8 mouse cellular contexts compared by ENCODE assay signal in the genomic region with DNA sequence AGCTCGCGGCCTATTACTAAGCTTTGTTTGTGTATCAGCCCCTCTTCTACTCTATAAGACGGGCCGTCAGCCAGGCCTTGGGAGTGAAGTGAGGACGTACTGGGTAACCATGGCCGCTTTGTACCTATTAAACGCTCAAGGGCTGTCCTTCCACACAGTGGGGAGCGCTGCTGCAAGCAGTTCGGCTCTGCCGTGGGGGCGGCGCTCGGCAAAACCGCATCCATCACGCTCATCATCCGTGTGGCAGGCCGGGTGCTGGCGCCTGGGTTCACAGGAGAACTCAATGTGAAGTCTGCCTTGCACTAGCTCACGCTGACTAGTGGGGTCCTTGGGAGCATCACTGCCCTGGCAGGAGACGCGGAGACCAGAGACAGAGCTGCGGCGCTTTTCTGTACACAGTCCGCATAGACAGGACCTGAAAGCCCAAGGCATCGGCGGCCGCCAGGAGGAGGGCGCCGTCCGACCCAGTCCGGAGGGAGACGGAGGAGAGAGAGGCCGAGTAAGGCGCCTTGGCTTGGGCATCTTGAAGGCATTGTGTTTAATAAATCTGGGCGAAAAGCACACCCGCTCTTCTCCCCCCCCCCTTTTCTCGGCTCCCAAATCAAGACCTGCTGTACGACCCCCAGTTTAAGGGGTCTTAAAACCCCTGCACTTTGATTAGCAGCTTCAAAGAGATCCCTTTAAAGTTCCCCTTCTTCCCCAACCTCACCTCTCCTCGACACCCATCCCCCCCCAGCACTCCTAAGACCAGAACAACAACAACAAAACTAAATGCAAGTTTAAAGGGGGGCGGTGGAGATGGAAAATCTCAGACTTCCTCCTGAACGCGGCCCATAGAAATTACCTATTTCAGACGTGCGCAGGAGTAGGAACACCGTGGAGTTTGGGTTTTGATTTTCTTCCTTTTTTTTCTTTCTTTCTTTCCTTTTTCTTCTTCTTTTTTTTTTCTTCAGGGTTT. TPM values are rescaled to one million over a fixed set of nuclear protein-coding genes. Genes with fewer than 3 reads are reported as not detected.
A peak's percentile ranks its signal among the peaks of the same experiment; 100 is the strongest.
DNase-seq lines count a peak whose midpoint lies in the region; ATAC-seq and TF ChIP-seq lines count a peak whose summit lies in the region.

No protein-coding gene starts in this region.

- H3K27ac ChIP-seq in forebrain, embryonic 13.5 days = peak overlapping the region; percentile 85
- H3K27ac ChIP-seq in hindbrain, postnatal 0 days = peak overlapping the region; percentile 7; the same call in 1 of the 2 replicates
- no peak overlapping the region for H3K27ac ChIP-seq in liver, adult 2 months (replicated peaks; ENCODE audit: insufficient read depth, low read depth, low read length)
- peak overlapping the region; percentile 76 for H3K27ac ChIP-seq in neural tube, embryonic 11.5 days (ENCODE audit: low read depth, low read length)

- WGBS in forebrain, embryonic 13.5 days = under 1% methylated on average over 44 of the region's 45 CpGs
- under 1% methylated on average over 44 of the region's 45 CpGs for WGBS in hindbrain, postnatal 0 days
- 7% methylated on average over 45 of the region's 45 CpGs for WGBS in liver, adult 2 months
- under 1% methylated on average over 44 of the region's 45 CpGs for WGBS in neural tube, embryonic 11.5 days

- H3K4me1 ChIP-seq in forebrain, embryonic 13.5 days = peaks cover 40% of the 10 kb centered on the region
- H3K4me1 ChIP-seq in hindbrain, postnatal 0 days (ENCODE audit: insufficient read depth, low read length) = peaks cover 22% of the 10 kb centered on the region
- peaks cover 33% of the 10 kb centered on the region for H3K4me1 ChIP-seq in liver, adult 2 months (ENCODE audit: control insufficient read depth, insufficient read depth, low read length)
- peaks cover 27% of the 10 kb centered on the region for H3K4me1 ChIP-seq in neural tube, embryonic 11.5 days (ENCODE audit: control insufficient read depth, insufficient read depth, low read length)

- no peak for TF ChIP-seq POLR2A in liver, adult 2 months (IDR thresholded peaks at IDR 0.05; ENCODE audit: extremely low read depth, insufficient read depth, low read length)

- no peaks in the 10 kb centered on the region for H3K36me3 ChIP-seq in forebrain, embryonic 13.5 days (ENCODE audit: poor library complexity, severe bottlenecking)
- H3K36me3 ChIP-seq in hindbrain, postnatal 0 days (ENCODE audit: insufficient read depth, low read length) = no peaks in the 10 kb centered on the region
- no peaks in the 10 kb centered on the region for H3K36me3 ChIP-seq in liver, adult 2 months (ENCODE audit: control insufficient read depth, insufficient read depth, low read length)
- no peaks in the 10 kb centered on the region for H3K36me3 ChIP-seq in neural tube, embryonic 11.5 days (ENCODE audit: control insufficient read depth, insufficient read depth, low read length)

- H3K4me3 ChIP-seq in forebrain, embryonic 13.5 days = peak overlapping the region; percentile 24
- H3K4me3 ChIP-seq in hindbrain, postnatal 0 days (ENCODE audit: low read length) = peak overlapping the region; percentile 14
- peak overlapping the region; percentile 14; the same call in 1 of the 2 replicates for H3K4me3 ChIP-seq in liver, adult 2 months (ENCODE audit: insufficient read depth, low read depth, low read length)
- peak overlapping the region; percentile 15 for H3K4me3 ChIP-seq in neural tube, embryonic 11.5 days (ENCODE audit: low read depth, low read length)

- H3K9me3 ChIP-seq in forebrain, embryonic 13.5 days (replicated peaks) = no peaks in the 10 kb centered on the region
- no peaks in the 10 kb centered on the region for H3K9me3 ChIP-seq in hindbrain, postnatal 0 days (ENCODE audit: low read length)
- H3K9me3 ChIP-seq in neural tube, embryonic 11.5 days (ENCODE audit: control insufficient read depth, low read length) = no peaks in the 10 kb centered on the region

- TF ChIP-seq CTCF in hindbrain, postnatal 0 days (IDR thresholded peaks at IDR 0.05; ENCODE audit: low read depth) = peak; percentile 38
- TF ChIP-seq CTCF in liver, adult 2 months (IDR thresholded peaks at IDR 0.05; ENCODE audit: low read depth, low read length) = no peak

- no peak for ATAC-seq in forebrain, embryonic 13.5 days
- ATAC-seq in hindbrain, postnatal 0 days = no peak
- peak; percentile 5 for ATAC-seq in neural tube, embryonic 11.5 days (ENCODE audit: insufficient read depth, low FRiP score, low TSS enrichment)

- H3K79me2 ChIP-seq in liver, adult 2 months (ENCODE audit: control insufficient read depth, insufficient read depth, low read length) = peaks cover 16% of the 10 kb centered on the region; the same call in 1 of the 2 replicates

- DNase-seq in left cerebral cortex, adult 18-20 months (ENCODE audit: low spot score in 2 of 2) = peak; percentile 30 to 45
- DNase-seq in left cerebral cortex, adult 9 months (ENCODE audit: low spot score in 2 of 2) = no peak
- peak; percentile 66 for DNase-seq in brain, adult 2 months (ENCODE audit: low read depth, low spot score)
- peak; percentile 75 for DNase-seq in hindbrain, postnatal 0 days (ENCODE audit: low spot score)
- DNase-seq in liver, adult 2 months (ENCODE audit: extremely low read depth, low read depth, low spot score) = no peak
- peak; percentile 89 for DNase-seq in neural tube, embryonic 11.5 days (ENCODE audit: low spot score)
- DNase-seq in thymus, postnatal 25 days = peak; percentile 57

- peak overlapping the region; percentile 63 for H3K4me2 ChIP-seq in forebrain, embryonic 13.5 days
- H3K4me2 ChIP-seq in hindbrain, postnatal 0 days (ENCODE audit: low read depth, low read length) = peak overlapping the region; percentile 57
- peak overlapping the region; percentile 60 for H3K4me2 ChIP-seq in neural tube, embryonic 11.5 days (ENCODE audit: low read depth)

- peaks cover 30% of the 10 kb centered on the region for H3K27me3 ChIP-seq in forebrain, embryonic 13.5 days
- peaks cover 6% of the 10 kb centered on the region; the same call in 1 of the 2 replicates for H3K27me3 ChIP-seq in hindbrain, postnatal 0 days (ENCODE audit: insufficient read depth, low read length)
- H3K27me3 ChIP-seq in liver, adult 2 months (ENCODE audit: control insufficient read depth, insufficient read depth, low read length) = no peaks in the 10 kb centered on the region
- no peaks in the 10 kb centered on the region for H3K27me3 ChIP-seq in neural tube, embryonic 11.5 days (ENCODE audit: control insufficient read depth, insufficient read depth, low read length)

- peak overlapping the region; percentile 52 for H3K9ac ChIP-seq in forebrain, embryonic 13.5 days
- H3K9ac ChIP-seq in hindbrain, postnatal 0 days (replicated peaks; ENCODE audit: low read length) = no peak overlapping the region
- peak overlapping the region; percentile 4 for H3K9ac ChIP-seq in liver, adult 2 months (ENCODE audit: low read depth, low read length)
- peak overlapping the region; percentile 45 for H3K9ac ChIP-seq in neural tube, embryonic 11.5 days (ENCODE audit: low read length)

RNA-seq across cellular contexts. Expression of a gene that starts 2.6 kb away (rescaled TPM):
- 10 to 100 TPM; 54.3 to 58.3 TPM for total RNA-seq in left cerebral cortex, adult 18-20 months (2021)
- 36.6 and 39.2 TPM in 2 replicates for polyA plus RNA-seq in forebrain, embryonic 13.5 days (2015; fragmentation: Nextera tagmentation; extraction: Ambion mirVana)
- total RNA-seq in hindbrain, postnatal 0 days (2014; rRNA removed) = 74.1 and 81.3 TPM in 2 replicates
- 15.5 and 17.7 TPM in 2 replicates for polyA plus RNA-seq in hindbrain, postnatal 0 days (2015; fragmentation: Nextera tagmentation; extraction: Ambion mirVana)
- total RNA-seq in liver, adult 2 months (2014; rRNA removed) = 2.4 and 2.9 TPM in 2 replicates
- 9.7 and 14.8 TPM in 2 replicates for polyA plus RNA-seq in liver, adult 2 months (2012; rRNA removed)
- polyA plus RNA-seq in neural tube, embryonic 11.5 days (2014; fragmentation: Nextera tagmentation; extraction: Ambion mirVana) = 42.4 and 43.6 TPM in 2 replicates

Comparison
In these comparisons a context has a peak if more than half of its experiments do, and no peak if none do; other contexts are left out.
1. DNase-seq: peak in left cerebral cortex, adult 18-20 months (2 of 2), brain, adult 2 months (single experiment), hindbrain, postnatal 0 days (single experiment), neural tube, embryonic 11.5 days (single experiment) and thymus, postnatal 25 days (single experiment); none in left cerebral cortex, adult 9 months (0 of 2) and liver, adult 2 months (single experiment).
2. Peak in every context shown above with its lines, with median percentiles within 50 percentile points of each other: H3K4me2 ChIP-seq and H3K4me3 ChIP-seq.